Mouse (Mus musculus) heart, embryonic 11.5 days (tissue): ENCODE measurements at regions not wholly inside any gene's neighbourhood (a gene's known extent, or its start where the extent isn't known, plus 50 kb on each side); places are given as distances from the start of the nearest gene placed in this dataset.
A peak's percentile ranks its signal among the peaks of the same experiment; 100 is the strongest.

Experiments used
- ATAC-seq: fragments of 200-750 bp; cut with Nextera tagmentation; replicated peaks from 2 replicates; pipeline ENCODE4 v1.8.0; 2017; ENCODE audit warnings: moderate library complexity; ENCODE audit not compliant: insufficient number of reproducible peaks, low FRiP score, low TSS enrichment
- H3K27ac ChIP-seq: fragments of 300-500 bp; sonication (generic); 2 replicates; pipeline ENCODE4 v1.5.1; 2014; ENCODE audit warnings: mild to moderate bottlenecking, low read depth, low read length
- H3K27me3 ChIP-seq: fragments of 300-500 bp; sonication (generic); 2 replicates; pipeline ENCODE4 v1.6.1; 2014; ENCODE audit warnings: mild to moderate bottlenecking, low read length, mixed read lengths; ENCODE audit not compliant: control insufficient read depth, insufficient read depth
- H3K36me3 ChIP-seq: fragments of 300-500 bp; sonication (generic); 2 replicates; pipeline ENCODE4 v1.6.1; 2014; ENCODE audit warnings: mild to moderate bottlenecking, low read length, moderate library complexity, mixed read lengths; ENCODE audit not compliant: control insufficient read depth, insufficient read depth
- H3K4me1 ChIP-seq: fragments of 300-500 bp; sonication (generic); 2 replicates; pipeline ENCODE4 v1.6.1; 2014; ENCODE audit warnings: low read length; ENCODE audit not compliant: control insufficient read depth, insufficient read depth
- H3K4me2 ChIP-seq: fragments of 300-500 bp; sonication (generic); 2 replicates; pipeline ENCODE4 v1.6.1; 2014; ENCODE audit warnings: mild to moderate bottlenecking, moderate library complexity
- H3K4me3 ChIP-seq: fragments of 300-500 bp; sonication (generic); 2 replicates; pipeline ENCODE4 v1.5.1; 2014; ENCODE audit warnings: low read depth, low read length
- H3K9ac ChIP-seq: fragments of 300-500 bp; sonication (generic); 2 replicates; pipeline ENCODE4 v1.6.1; 2014; ENCODE audit warnings: mild to moderate bottlenecking, low read depth, low read length, moderate library complexity
- H3K9me3 ChIP-seq: fragments of 300-500 bp; sonication (generic); replicated peaks from 2 replicates; pipeline ENCODE4 v1.6.1; 2016; ENCODE audit warnings: low read length; ENCODE audit not compliant: control insufficient read depth
- whole genome bisulfite sequencing: fragments of 180-500 bp; shearing (Covaris S2); extraction: QIAGEN DNeasy Blood & Tissue Kit; methylation state at CpG from one replicate; pipeline ENCODE4 v1.1.7; 2014; ENCODE audit not compliant: insufficient replicate concordance; 5-methylcytosine and 5-hydroxymethylcytosine counted together

DNA sequence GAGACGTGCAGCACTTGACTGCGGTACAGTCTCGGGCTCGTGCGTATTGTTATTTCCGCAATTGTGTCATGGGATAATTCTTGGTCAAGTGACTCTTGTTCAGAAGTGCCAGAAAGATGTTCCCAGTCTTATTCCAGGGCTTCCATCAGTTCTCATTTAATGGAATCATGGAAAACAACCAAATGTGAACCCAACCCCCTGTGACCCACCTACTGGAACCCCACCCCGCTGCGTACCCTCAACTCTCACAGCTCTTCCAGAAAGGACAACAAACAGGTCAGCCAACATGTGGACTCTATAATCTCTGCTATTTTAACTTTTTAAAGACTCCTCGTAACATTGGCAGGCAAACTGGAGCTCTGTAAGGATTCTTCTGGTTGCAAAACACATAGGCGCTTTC is 233.9 kb downstream of the Slc30a10 start:
- 93% methylated on average over 10 of the region's 10 CpGs for WGBS
- Histone ChIP-seq H3K4me3 (no peak overlapping the region), H3K36me3 (no peaks in the 10 kb centered on the region), H3K9ac (no peak overlapping the region), H3K27me3 (no peaks in the 10 kb centered on the region), H3K27ac (no peak overlapping the region), H3K4me1 (0 out of 2 replicates have a peak, but pooled peaks cover 2% of the 10 kb centered on the region), H3K9me3 (no peaks in the 10 kb centered on the region), H3K4me2 (no peak overlapping the region)
- no peak for ATAC-seq

DNA sequence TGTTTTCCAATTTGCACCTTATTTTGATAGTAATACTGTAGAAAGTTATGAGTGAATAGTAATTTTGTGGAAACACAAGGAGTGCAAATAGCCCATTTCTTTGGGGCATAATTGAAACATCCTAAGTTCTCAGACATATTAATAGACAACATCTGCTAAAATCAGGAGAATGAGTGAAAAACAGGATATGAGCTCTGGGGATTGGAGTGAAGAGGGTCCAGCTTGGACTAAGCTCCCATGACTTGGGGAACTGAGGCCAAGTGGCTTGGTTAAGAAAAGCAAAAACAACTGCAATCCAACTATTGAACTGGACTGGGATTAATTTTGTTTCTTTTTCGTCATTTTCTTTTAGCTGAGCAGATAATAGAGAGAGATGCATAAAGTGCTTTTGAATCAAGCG is 240.7 kb downstream of the Slc30a10 start:
- Histone ChIP-seq H3K27ac (no peak overlapping the region), H3K4me3 (no peak overlapping the region), H3K4me2 (no peak overlapping the region), H3K4me1 (no peaks in the 10 kb centered on the region), H3K9ac (no peak overlapping the region), H3K9me3 (no peaks in the 10 kb centered on the region), H3K27me3 (no peaks in the 10 kb centered on the region), H3K36me3 (no peaks in the 10 kb centered on the region)
- no peak for ATAC-seq
- WGBS: 80% methylated on average over 2 of the region's 2 CpGs

DNA sequence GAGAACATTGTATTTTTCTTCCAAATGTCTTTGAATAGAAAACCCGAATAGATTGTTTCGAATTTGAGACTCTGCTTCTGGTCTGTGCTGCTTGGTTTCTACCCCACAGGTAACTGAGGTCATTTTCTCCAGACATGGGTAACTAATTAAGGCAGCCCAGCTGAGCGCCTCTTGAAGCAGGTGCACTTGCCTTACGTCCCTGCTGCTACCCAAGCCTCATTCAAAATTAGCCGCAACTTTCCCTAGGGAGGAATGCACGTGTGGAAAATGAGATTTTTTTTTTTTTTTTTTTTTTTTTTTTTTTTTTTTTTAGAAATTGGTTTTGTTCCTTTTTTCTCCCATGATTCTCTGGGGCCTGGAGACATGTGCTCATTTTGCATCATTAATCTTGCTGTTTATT is 245.1 kb downstream of the Slc30a10 start:
- Histone ChIP-seq H3K4me1 (no peaks in the 10 kb centered on the region), H3K4me3 (no peak overlapping the region), H3K9me3 (no peaks in the 10 kb centered on the region), H3K36me3 (no peaks in the 10 kb centered on the region), H3K27me3 (no peaks in the 10 kb centered on the region), H3K27ac (no peak overlapping the region), H3K4me2 (no peak overlapping the region), H3K9ac (no peak overlapping the region)
- 82% methylated on average over 6 of the region's 6 CpGs for WGBS
- no peak for ATAC-seq

DNA sequence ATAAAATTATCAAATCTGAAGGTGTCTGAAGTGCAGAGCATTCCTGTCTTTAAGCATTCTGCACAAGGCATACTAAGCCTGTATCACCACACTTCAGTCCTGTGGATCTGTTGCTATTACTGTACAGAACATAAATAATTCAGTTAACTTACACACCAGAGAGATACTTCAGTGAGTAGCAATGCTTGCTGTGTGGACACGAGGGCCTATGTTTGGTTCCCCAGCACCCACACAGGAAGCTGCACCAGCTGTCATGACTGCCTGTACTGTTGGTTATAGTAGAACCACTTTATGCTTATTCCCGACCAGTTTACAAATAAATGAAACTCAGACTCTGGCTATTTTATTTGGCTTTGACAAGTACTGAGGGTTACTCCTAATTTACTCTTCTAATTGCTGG is 271.7 kb downstream of the Slc30a10 start:
- Histone ChIP-seq H3K27ac (no peak overlapping the region), H3K36me3 (no peaks in the 10 kb centered on the region), H3K9me3 (no peaks in the 10 kb centered on the region), H3K9ac (no peak overlapping the region), H3K4me1 (peaks cover 21% of the 10 kb centered on the region), H3K4me3 (no peak overlapping the region), H3K4me2 (no peak overlapping the region), H3K27me3 (peaks cover 4% of the 10 kb centered on the region; the same call in 1 of the 2 replicates)
- WGBS: 73% methylated on average over 2 of the region's 2 CpGs
- ATAC-seq: no peak

DNA sequence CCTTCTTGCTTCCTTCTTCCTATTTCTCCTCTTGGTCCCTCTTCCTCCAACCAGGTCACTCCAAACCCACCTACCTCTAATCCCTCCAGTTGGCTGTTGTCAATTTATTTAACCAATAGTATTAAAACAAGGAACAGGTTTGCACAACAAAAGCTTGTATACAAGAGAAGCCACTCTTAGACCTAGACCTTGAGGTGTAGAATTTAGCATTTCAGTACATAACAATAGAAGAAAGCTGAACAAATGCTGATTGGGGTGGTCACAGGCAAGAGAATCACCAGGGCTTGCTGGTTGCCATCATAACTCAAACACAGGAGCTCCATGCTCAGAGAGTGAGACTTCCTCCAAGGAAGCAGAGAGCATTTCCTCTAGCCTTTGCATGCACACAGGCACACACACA is 272.2 kb downstream of the Slc30a10 start:
- H3K4me1 ChIP-seq: peaks cover 21% of the 10 kb centered on the region
- H3K9me3 ChIP-seq: no peaks in the 10 kb centered on the region
- ATAC-seq: no peak
- no peak overlapping the region for H3K4me3 ChIP-seq
- no peak overlapping the region for H3K27ac ChIP-seq
- peaks cover 4% of the 10 kb centered on the region; the same call in 1 of the 2 replicates for H3K27me3 ChIP-seq
- H3K36me3 ChIP-seq: no peaks in the 10 kb centered on the region
- H3K4me2 ChIP-seq: no peak overlapping the region
- H3K9ac ChIP-seq: no peak overlapping the region

DNA sequence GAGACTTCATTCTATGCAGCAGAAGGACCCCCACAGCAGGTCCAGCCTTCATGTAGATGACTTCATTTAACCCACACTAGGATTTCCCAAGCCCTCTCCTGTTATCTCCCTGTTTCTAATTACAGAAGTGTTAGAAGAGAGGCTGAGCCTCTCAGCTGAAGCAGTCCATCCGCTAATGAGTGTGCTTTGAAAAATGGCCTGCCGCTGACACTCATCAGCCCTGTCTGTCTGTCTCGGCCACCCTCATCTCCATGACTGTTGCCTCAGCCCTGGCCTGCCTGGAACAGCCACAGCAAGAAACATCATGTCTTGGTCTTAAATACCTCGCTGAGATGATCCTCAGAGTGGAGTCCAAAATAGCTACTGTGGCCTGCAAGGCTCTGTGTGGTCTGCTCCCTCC is 273.1 kb downstream of the Slc30a10 start:
- Histone ChIP-seq H3K4me3 (no peak overlapping the region), H3K9me3 (no peaks in the 10 kb centered on the region), H3K9ac (no peak overlapping the region), H3K27me3 (peaks cover 4% of the 10 kb centered on the region; the same call in 1 of the 2 replicates), H3K27ac (peak overlapping the region; percentile 74), H3K4me2 (no peak overlapping the region), H3K4me1 (peaks cover 21% of the 10 kb centered on the region), H3K36me3 (no peaks in the 10 kb centered on the region)
- 28% methylated on average over 4 of the region's 4 CpGs for WGBS
- ATAC-seq: peak; percentile 63; the same call in 1 of the 2 replicates

DNA sequence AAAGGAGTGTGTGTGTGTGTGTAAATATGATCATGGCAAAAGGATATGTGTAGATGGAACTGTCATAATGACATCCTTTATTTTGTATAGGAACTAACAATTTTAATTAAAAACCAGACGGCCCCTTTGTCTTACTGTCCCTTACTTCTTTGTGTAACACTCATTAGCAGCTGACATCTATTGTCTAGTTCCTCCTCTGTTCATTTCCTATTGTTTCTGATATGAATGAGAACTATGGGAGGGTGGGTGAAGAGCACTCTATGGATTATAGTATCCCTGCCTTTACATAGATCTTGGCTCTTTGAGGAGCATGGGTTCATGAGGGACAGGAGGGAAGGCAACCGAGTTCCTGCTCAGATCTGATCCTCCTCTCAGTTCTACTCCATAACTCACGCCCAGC is 273.8 kb downstream of the Slc30a10 start:
- 39% methylated on average over 3 of the region's 3 CpGs for WGBS
- H3K9me3 ChIP-seq: no peaks in the 10 kb centered on the region

DNA sequence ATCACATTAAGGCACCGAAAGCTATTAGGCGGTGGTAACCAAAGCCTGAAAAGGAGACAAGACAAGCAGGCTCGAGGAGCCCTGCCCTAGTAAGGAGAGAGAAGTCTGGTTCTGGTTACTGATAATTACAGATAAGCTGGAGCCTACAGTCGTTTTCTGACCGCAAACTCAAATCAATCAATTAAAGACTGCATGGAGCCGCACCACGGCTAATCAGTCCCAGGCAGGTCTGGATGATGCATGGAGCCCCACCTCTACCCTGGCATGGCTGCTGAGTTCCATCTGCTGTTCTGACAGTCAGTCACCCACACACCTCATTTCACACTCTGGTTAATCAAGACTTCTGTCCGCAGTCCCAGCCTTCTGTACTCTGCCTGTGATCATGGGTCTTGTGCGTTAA is 276.4 kb downstream of the Slc30a10 start:
- WGBS: 20% methylated on average over 9 of the region's 9 CpGs
- Histone ChIP-seq H3K36me3 (no peaks in the 10 kb centered on the region), H3K4me1 (peaks cover 21% of the 10 kb centered on the region), H3K4me2 (no peak overlapping the region), H3K4me3 (no peak overlapping the region), H3K9me3 (no peaks in the 10 kb centered on the region), H3K9ac (no peak overlapping the region), H3K27ac (no peak overlapping the region), H3K27me3 (peaks cover 4% of the 10 kb centered on the region; the same call in 1 of the 2 replicates)
- peak; percentile 69; the same call in 1 of the 2 replicates for ATAC-seq

More for the DNA sequence above, 273.8 kb downstream of the Slc30a10 start:
- no peaks in the 10 kb centered on the region for H3K36me3 ChIP-seq
- H3K27me3 ChIP-seq: peaks cover 4% of the 10 kb centered on the region; the same call in 1 of the 2 replicates
- no peak for ATAC-seq
- H3K9ac ChIP-seq: no peak overlapping the region
- H3K4me1 ChIP-seq: peaks cover 21% of the 10 kb centered on the region
- no peak overlapping the region for H3K4me2 ChIP-seq
- no peak overlapping the region for H3K4me3 ChIP-seq
- peak overlapping the region; percentile 74 for H3K27ac ChIP-seq

DNA sequence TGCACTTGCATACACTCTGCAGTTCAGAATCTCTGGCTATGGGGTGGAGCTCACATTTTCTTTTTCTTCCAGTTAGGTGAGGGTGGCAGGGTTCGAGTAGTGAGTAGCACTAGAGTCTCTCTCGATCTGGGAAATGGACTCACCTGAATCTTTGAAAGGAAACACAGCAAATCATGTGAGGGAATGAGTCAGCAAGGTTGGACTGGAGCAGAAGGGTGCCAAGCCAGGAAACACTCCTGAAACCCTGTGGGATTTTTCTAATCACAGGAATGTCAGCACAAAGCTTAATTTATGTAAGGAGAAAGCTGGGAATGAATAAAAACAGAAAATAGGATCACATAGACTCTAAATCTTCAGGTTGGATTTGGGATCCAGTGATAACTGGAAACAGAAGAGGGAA is 282.1 kb downstream of the Slc30a10 start:
- Histone ChIP-seq H3K4me2 (no peak overlapping the region), H3K4me3 (no peak overlapping the region), H3K4me1 (peaks cover 5% of the 10 kb centered on the region), H3K9ac (no peak overlapping the region), H3K27ac (no peak overlapping the region), H3K27me3 (no peaks in the 10 kb centered on the region), H3K9me3 (no peaks in the 10 kb centered on the region), H3K36me3 (no peaks in the 10 kb centered on the region)
- WGBS: 74% methylated on average over 2 of the region's 2 CpGs
- no peak for ATAC-seq
